Mouse (Mus musculus): ENCODE measurements around the gene Cd180. TPM values are rescaled to one million over a fixed set of nuclear protein-coding genes. Genes with fewer than 3 reads are reported as not detected.
A peak's percentile ranks its signal among the peaks of the same experiment; 100 is the strongest.

Cd180 gene
- total RNA-seq, 2 experiments from 2014 or later: 1.6 to 2.2 TPM

DNA sequence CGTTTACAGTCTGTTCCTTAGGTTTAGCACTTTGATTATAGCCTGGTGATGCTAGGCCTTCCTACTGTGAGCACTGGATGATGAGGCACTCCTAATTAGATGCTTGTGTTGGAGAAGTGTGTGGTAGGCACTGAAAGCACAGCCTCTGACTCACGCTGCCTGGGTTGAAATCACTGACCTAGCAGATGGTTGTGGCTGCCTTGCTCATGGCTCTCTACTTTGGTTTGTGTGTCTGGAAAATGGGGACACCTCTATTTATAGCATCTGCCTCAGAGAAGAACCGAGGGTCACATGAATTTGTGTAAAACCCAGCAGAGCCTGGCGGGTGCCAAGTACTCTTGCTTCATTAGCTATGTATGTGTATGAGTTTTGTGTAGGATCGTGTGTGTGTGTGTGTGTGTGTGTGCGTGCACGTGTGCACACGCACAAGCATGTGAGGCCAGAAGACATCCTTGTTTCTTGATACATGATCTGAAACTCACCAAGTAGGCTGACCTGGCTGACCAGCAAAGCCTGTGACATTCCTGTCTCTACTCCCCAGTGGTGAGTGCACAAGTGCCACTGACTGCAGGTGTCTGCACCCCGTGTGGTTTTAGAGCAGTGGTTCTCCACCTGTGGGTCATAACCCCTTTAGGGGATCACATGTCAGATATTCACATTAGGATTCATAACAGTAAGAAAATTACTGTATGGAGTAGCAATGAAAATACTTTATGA, 52.4 kb downstream of the Cd180 start:
- peak; percentile 40 to 58 for DNase-seq (ENCODE audit: extremely low spot score in 1 of 2, low spot score in 2 of 2)
- TF ChIP-seq CTCF (IDR thresholded peaks at IDR 0.05): no peak
- Histone ChIP-seq H3K4me3 (no peak overlapping the region), H3K27ac (peak overlapping the region; percentile 77)
- intact Hi-C loops (cut with DNase I): loop anchor here (1.0 to 5.0 kb wide), 4 partner anchors 67 to 833 kb away; no protein-coding TSS in a partner anchor

- intact Hi-C loops (cut with DNase I): loop anchor here (5.0 kb wide), 3 partner anchors 130 to 835 kb away; no protein-coding TSS in a partner anchor
- no peak for TF ChIP-seq CTCF (IDR thresholded peaks at IDR 0.05)
- peak in 1 of 2 experiments; percentile 49 for DNase-seq (ENCODE audit: extremely low spot score in 1 of 2, low spot score in 2 of 2)
- H3K27ac ChIP-seq: peak overlapping the region; percentile 77
- H3K4me3 ChIP-seq: no peak overlapping the region
These were observed 53.6 kb downstream of the Cd180 start for GRCm38 (mm10) chr13:102746803-102747561.

DNA sequence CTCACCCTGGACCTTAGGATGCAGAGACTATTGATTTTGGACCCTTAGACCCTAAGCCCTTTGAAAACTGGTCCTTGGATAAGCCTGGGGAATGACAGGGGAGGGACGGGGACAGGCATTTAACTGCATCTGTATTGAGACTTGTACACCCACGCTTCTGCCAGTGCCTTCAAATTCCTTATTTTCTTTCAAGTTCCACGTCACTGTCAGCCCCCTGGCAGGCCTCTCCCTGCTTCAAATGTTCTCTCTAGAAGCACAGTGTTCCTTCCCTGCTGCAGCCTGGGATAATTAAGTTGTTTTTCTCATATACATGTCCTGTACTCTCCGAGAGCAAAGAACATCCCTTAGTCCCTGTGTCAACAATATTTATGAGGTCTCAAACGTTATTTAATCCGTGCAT, 55.8 kb downstream of the Cd180 start:
- H3K27ac ChIP-seq: peak overlapping the region; percentile 47
- intact Hi-C loops (cut with DNase I): loop anchor here (5.0 kb wide), 3 partner anchors 128 to 837 kb away; no protein-coding TSS in a partner anchor
- no peak for TF ChIP-seq CTCF (IDR thresholded peaks at IDR 0.05)
- DNase-seq (ENCODE audit: extremely low spot score in 1 of 2, low spot score in 2 of 2): no peak
- no peak overlapping the region for H3K4me3 ChIP-seq

GRCm38 (mm10) chr13:102749891-102750290, 56.5 kb downstream of the Cd180 start:
- H3K4me3 ChIP-seq: no peak overlapping the region
- intact Hi-C loops (cut with DNase I): loop anchor here (5.0 kb wide), 3 partner anchors 127 to 838 kb away; no protein-coding TSS in a partner anchor
- DNase-seq (ENCODE audit: extremely low spot score in 1 of 2, low spot score in 2 of 2): no peak
- H3K27ac ChIP-seq: no peak overlapping the region
- no peak for TF ChIP-seq CTCF (IDR thresholded peaks at IDR 0.05)

- Histone ChIP-seq H3K27ac (no peak overlapping the region), H3K4me3 (no peak overlapping the region)
- no peak for TF ChIP-seq CTCF (IDR thresholded peaks at IDR 0.05)
- intact Hi-C loops (cut with DNase I): no loop called here
- no peak for DNase-seq (ENCODE audit: extremely low spot score in 1 of 2, low spot score in 2 of 2)
These were observed 60.6 kb downstream of the Cd180 start for GRCm38 (mm10) chr13:102753714-102754556.

GRCm38 (mm10) chr13:102755124-102755523, 61.8 kb downstream of the Cd180 start:
- no peak overlapping the region for H3K4me3 ChIP-seq
- intact Hi-C loops (cut with DNase I): no loop called here
- H3K27ac ChIP-seq: no peak overlapping the region
- no peak for DNase-seq (ENCODE audit: extremely low spot score in 1 of 2, low spot score in 2 of 2)
- no peak for TF ChIP-seq CTCF (IDR thresholded peaks at IDR 0.05)

DNA sequence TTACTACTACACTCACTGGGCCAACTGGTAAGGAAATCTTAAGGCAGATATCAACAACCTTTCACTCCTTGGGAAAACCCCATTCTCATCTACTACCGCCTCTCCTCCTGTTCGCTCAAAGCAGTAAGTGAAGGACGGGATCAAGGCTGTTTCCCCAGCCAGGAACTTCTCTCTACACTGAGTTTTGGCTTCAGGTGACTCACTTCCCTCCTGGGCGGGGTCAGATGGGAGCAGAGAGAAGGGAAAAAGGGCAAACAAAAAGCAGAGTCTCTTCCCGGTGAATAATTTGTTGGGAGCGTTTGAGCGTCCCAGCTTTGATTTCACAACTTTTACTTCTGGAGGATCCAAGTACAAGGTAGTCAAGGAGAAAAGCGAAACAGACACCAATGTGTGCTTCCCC, 62.7 kb downstream of the Cd180 start:
- intact Hi-C loops (cut with DNase I): no loop called here
- no peak overlapping the region for H3K4me3 ChIP-seq
- H3K27ac ChIP-seq: no peak overlapping the region
- TF ChIP-seq CTCF (IDR thresholded peaks at IDR 0.05): no peak
- DNase-seq (ENCODE audit: extremely low spot score in 1 of 2, low spot score in 2 of 2): no peak

DNA sequence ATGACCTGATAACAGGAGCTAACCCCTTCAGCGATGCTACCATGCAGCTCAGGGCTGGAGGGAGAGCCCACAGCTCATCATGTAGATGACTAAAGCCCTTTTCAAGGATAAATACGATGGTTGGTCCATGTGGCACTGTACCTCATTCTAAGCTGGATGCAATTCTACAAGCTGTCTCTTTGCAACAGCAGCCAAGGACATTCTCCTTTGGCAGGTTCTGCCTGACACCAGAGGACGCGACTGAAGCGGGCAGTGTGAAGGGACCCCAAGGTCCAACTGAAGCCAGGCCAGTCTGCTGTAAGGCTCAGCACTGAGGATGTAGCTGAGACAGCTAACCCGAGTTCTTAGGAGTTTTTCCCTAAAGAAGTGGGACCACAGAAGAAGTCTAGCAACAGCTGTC, 64.7 kb downstream of the Cd180 start:
- Histone ChIP-seq H3K4me3 (no peak overlapping the region), H3K27ac (no peak overlapping the region)
- no peak for TF ChIP-seq CTCF (IDR thresholded peaks at IDR 0.05)
- DNase-seq (ENCODE audit: extremely low spot score in 1 of 2, low spot score in 2 of 2): no peak
- intact Hi-C loops (cut with DNase I): no loop called here

DNA sequence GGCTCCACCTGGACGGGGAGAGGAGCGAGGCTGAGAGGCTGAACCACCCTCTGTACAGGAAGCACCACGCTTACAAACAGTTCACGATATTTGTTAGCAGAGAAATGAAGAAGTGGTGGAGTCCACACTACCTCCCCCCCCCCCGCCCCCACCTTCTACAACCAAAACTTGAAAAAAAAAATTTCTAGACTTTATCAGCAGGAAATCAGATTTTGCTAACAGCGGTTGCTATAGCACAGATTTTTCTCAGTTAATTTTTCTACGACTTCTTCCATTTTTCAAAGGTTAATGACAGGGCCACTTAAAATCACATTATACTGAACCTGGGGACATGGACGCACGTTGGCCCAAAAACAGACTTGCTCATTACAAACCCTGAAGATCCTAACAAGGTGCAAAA, 68.1 kb downstream of the Cd180 start:
- H3K27ac ChIP-seq: no peak overlapping the region
- TF ChIP-seq CTCF (IDR thresholded peaks at IDR 0.05): no peak
- no peak for DNase-seq (ENCODE audit: extremely low spot score in 1 of 2, low spot score in 2 of 2)
- intact Hi-C loops (cut with DNase I): no loop called here
- H3K4me3 ChIP-seq: no peak overlapping the region

DNA sequence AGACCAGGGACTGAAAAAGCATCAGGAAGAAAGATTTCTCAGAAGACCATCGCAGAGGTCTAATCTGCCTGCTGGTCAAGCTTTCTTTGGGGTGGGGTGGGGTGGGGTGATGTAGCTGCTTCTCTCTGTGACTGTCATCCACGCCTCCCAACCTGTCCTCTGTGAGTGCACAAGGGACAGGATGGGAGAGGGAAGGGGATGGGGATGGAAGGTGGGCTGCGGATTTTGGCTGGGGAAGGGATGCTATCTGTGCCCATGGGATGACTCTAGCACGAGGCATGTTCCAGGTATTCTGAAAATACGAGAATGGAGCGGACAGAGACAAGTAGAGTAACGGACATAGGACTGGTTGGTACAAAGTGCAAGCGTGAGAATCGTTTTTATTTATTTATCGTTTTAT, 68.8 kb downstream of the Cd180 start:
- no peak overlapping the region for H3K4me3 ChIP-seq
- DNase-seq (ENCODE audit: extremely low spot score in 1 of 2, low spot score in 2 of 2): no peak
- no peak overlapping the region for H3K27ac ChIP-seq
- TF ChIP-seq CTCF (IDR thresholded peaks at IDR 0.05): no peak
- intact Hi-C loops (cut with DNase I): no loop called here

DNA sequence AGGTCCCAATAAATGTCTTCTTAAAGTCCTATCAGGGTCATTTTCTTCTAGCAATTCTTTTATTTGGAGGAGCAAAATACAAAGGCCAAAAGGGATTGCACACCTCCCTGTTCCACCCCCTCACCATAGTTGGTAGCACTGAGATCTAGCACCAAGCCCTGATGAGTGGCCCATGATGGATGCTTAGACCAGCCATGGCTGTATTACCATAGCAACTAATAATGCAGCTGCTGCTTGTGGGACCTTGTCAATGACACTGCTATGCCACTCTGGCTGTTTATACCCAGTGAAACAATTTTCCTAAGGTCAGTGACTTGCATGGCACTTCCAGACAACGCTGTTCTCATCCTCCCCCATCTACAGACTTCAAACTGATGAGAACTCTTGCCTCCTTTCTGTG, 70.9 kb downstream of the Cd180 start:
- DNase-seq (ENCODE audit: extremely low spot score in 1 of 2, low spot score in 2 of 2): no peak
- no peak overlapping the region for H3K4me3 ChIP-seq
- no peak for TF ChIP-seq CTCF (IDR thresholded peaks at IDR 0.05)
- intact Hi-C loops (cut with DNase I): no loop called here
- H3K27ac ChIP-seq: no peak overlapping the region

DNA sequence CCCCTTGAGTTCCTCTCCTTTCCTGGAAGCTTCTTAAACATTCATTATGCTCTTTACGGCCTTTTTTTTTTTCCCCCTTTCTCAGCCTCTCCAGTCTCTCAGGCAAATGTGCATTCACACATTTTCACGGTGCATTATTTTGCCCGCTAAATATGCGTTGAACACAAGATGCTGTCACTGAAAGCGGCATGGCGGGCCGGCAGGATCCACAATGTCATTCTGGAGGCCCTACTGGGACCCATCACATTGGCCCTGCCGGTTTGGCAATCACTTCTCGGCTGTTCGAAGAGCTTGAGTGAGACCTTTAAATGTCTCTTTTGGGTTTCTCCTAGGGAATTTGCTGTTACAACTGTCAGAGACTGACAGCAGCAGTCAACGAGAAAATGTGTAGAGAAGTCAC, 71.9 kb downstream of the Cd180 start:
- DNase-seq (ENCODE audit: extremely low spot score in 1 of 2, low spot score in 2 of 2): no peak
- no peak for TF ChIP-seq CTCF (IDR thresholded peaks at IDR 0.05)
- Histone ChIP-seq H3K4me3 (no peak overlapping the region), H3K27ac (no peak overlapping the region)
- intact Hi-C loops (cut with DNase I): no loop called here

Data from left cerebral cortex, adult 2 months (tissue).